Mouse (Mus musculus) midbrain, embryonic 16.5 days (tissue): ENCODE data around the gene Zbed6. TPM values are rescaled to one million over a fixed set of nuclear protein-coding genes. Genes with fewer than 3 reads are reported as not detected.

Experiments
- ATAC-seq: fragments of 200-750 bp; cut with Nextera tagmentation; 2 replicates; pipeline ENCODE4 v1.8.0; 2017; ENCODE audit warnings: moderate TSS enrichment
- H3K27ac ChIP-seq: fragments of 300-500 bp; sonication (generic); 2 replicates; pipeline ENCODE4 v1.5.1; 2014; ENCODE audit warnings: mild to moderate bottlenecking, low read length, mixed read lengths
- H3K27me3 ChIP-seq: fragments of 300-500 bp; sonication (generic); 2 replicates; pipeline ENCODE4 v1.6.1; 2014; ENCODE audit warnings: low read depth, low read length, mixed read lengths; ENCODE audit not compliant: control insufficient read depth, insufficient read depth
- H3K36me3 ChIP-seq: fragments of 300-500 bp; sonication (generic); 2 replicates; pipeline ENCODE4 v1.6.1; 2014; ENCODE audit warnings: mild to moderate bottlenecking, low read length, moderate library complexity, mixed read lengths; ENCODE audit not compliant: control insufficient read depth, insufficient read depth
- H3K4me1 ChIP-seq: fragments of 300-500 bp; sonication (generic); 2 replicates; pipeline ENCODE4 v1.6.1; 2014; ENCODE audit warnings: mild to moderate bottlenecking, low read length, mixed read lengths; ENCODE audit not compliant: control insufficient read depth, insufficient read depth
- H3K4me2 ChIP-seq: fragments of 300-500 bp; sonication (generic); 2 replicates; pipeline ENCODE4 v1.6.1; 2014; ENCODE audit warnings: mild to moderate bottlenecking, low read length, mixed read lengths
- H3K4me3 ChIP-seq: fragments of 300-500 bp; sonication (generic); 2 replicates; pipeline ENCODE4 v1.5.1; 2014; ENCODE audit warnings: low read depth, mild to moderate bottlenecking, low read length, moderate library complexity, mixed read lengths
- H3K9ac ChIP-seq: fragments of 300-500 bp; sonication (generic); 2 replicates; pipeline ENCODE4 v1.6.1; 2014; ENCODE audit warnings: low read depth, low read length, mixed read lengths
- H3K9me3 ChIP-seq: fragments of 300-500 bp; sonication (generic); replicated peaks from 2 replicates; pipeline ENCODE4 v1.6.1; 2014; ENCODE audit warnings: mild to moderate bottlenecking, low read length, mixed read lengths; ENCODE audit not compliant: control insufficient read depth, poor library complexity, severe bottlenecking
- WGBS: fragments of 180-500 bp; shearing (Covaris S2); extraction: QIAGEN DNeasy Blood & Tissue Kit; methylation state at CpG from one replicate; pipeline ENCODE4 v1.1.7; 2014; 5-methylcytosine and 5-hydroxymethylcytosine counted together
- polyA plus RNA-seq: library from polyadenylated mRNA; unstranded; fragments of >200 nt; fragmentation: Nextera tagmentation; extraction: Ambion mirVana; gene quantifications from 2 replicates; pipeline ENCODE4 v1.2.1, GENCODE M21; 2015

The Zbed6 gene
- polyA plus RNA-seq, 1 experiment from 2014 or later, result not detected

GRCm38 (mm10) chr1:133691046-133691445 is 30.4 kb upstream of the Zbed6 start:
- Histone ChIP-seq H3K36me3 (no peaks in the 10 kb centered on the region), H3K4me3 (no peak overlapping the region), H3K9me3 (no peaks in the 10 kb centered on the region), H3K4me1 (0 out of 2 replicates have a peak, but pooled peaks cover 5% of the 10 kb centered on the region), H3K27ac (no peak overlapping the region), H3K4me2 (no peak overlapping the region), H3K27me3 (no peaks in the 10 kb centered on the region), H3K9ac (no peak overlapping the region)
- ATAC-seq, result no peak
- WGBS, result 97% methylated on average over 6 of the region's 6 CpGs

GRCm38 (mm10) chr1:133689897-133690296 is 29.2 kb upstream of the Zbed6 start, which contains the start of gene Lax1:
Gene Lax1 (minus strand): TSS chr1:133690108.
- Histone ChIP-seq H3K9ac (no peak within 1 kb of the TSS), H3K9me3 (no peaks in the 10 kb centered on the region), H3K4me2 (no peak within 1 kb of the TSS), H3K36me3 (no peaks in the 10 kb centered on the region), H3K27me3 (no peaks in the 10 kb centered on the region), H3K4me3 (no peak within 1 kb of the TSS), H3K4me1 (no peaks in the 10 kb centered on the region), H3K27ac (no peak within 1 kb of the TSS)
- ATAC-seq, result no peak
- WGBS, result 65% methylated on average over 6 of the region's 6 CpGs

- no peak for ATAC-seq
- Histone ChIP-seq H3K36me3 (no peaks in the 10 kb centered on the region), H3K9ac (no peak overlapping the region), H3K4me2 (no peak overlapping the region), H3K27me3 (no peaks in the 10 kb centered on the region), H3K4me1 (no peaks in the 10 kb centered on the region), H3K9me3 (no peaks in the 10 kb centered on the region), H3K4me3 (no peak overlapping the region), H3K27ac (no peak overlapping the region)
- WGBS, result 70% methylated on average over 7 of the region's 7 CpGs
These were observed 27.6 kb upstream of the Zbed6 start for GRCm38 (mm10) chr1:133688301-133688700.

GRCm38 (mm10) chr1:133685749-133686519 is 25.2 kb upstream of the Zbed6 start:
- Histone ChIP-seq H3K27ac (no peak overlapping the region), H3K9ac (no peak overlapping the region), H3K4me2 (no peak overlapping the region), H3K4me3 (no peak overlapping the region), H3K36me3 (no peaks in the 10 kb centered on the region), H3K27me3 (no peaks in the 10 kb centered on the region), H3K4me1 (no peaks in the 10 kb centered on the region), H3K9me3 (no peaks in the 10 kb centered on the region)
- WGBS, result 82% methylated on average over 10 of the region's 10 CpGs
- no peak for ATAC-seq

- ATAC-seq, result no peak
- Histone ChIP-seq H3K4me3 (no peak overlapping the region), H3K4me2 (no peak overlapping the region), H3K4me1 (no peaks in the 10 kb centered on the region), H3K36me3 (no peaks in the 10 kb centered on the region), H3K27me3 (no peaks in the 10 kb centered on the region), H3K27ac (no peak overlapping the region), H3K9ac (no peak overlapping the region), H3K9me3 (no peaks in the 10 kb centered on the region)
- WGBS, result 70% methylated on average over 3 of the region's 3 CpGs
These were observed 11.1 kb upstream of the Zbed6 start for GRCm38 (mm10) chr1:133671801-133672200.

- no peak overlapping the region for H3K4me2 ChIP-seq
- no peak overlapping the region for H3K27ac ChIP-seq
- WGBS, result 93% methylated on average over 3 of the region's 3 CpGs
- no peaks in the 10 kb centered on the region for H3K4me1 ChIP-seq
- H3K4me3 ChIP-seq, result no peak overlapping the region
- H3K9ac ChIP-seq, result no peak overlapping the region
- no peaks in the 10 kb centered on the region for H3K27me3 ChIP-seq
- no peak for ATAC-seq
- no peaks in the 10 kb centered on the region for H3K36me3 ChIP-seq
- no peaks in the 10 kb centered on the region for H3K9me3 ChIP-seq
These were observed 10.6 kb upstream of the Zbed6 start for GRCm38 (mm10) chr1:133671266-133671665.

- 88% methylated on average over 6 of the region's 6 CpGs for WGBS
- H3K9ac ChIP-seq, result no peak overlapping the region
- no peaks in the 10 kb centered on the region for H3K9me3 ChIP-seq
- H3K36me3 ChIP-seq, result no peaks in the 10 kb centered on the region
- H3K4me3 ChIP-seq, result no peak overlapping the region
- no peak overlapping the region for H3K4me2 ChIP-seq
- no peak for ATAC-seq
- no peaks in the 10 kb centered on the region for H3K27me3 ChIP-seq
- H3K4me1 ChIP-seq, result no peaks in the 10 kb centered on the region
- H3K27ac ChIP-seq, result no peak overlapping the region
These were observed 10.1 kb upstream of the Zbed6 start for GRCm38 (mm10) chr1:133670776-133671175.

- H3K9me3 ChIP-seq, result no peaks in the 10 kb centered on the region
- H3K36me3 ChIP-seq, result no peaks in the 10 kb centered on the region
- H3K4me1 ChIP-seq, result no peaks in the 10 kb centered on the region
- no peak overlapping the region for H3K27ac ChIP-seq
- 84% methylated on average over 12 of the region's 12 CpGs for WGBS
- H3K4me3 ChIP-seq, result no peak overlapping the region
- no peaks in the 10 kb centered on the region for H3K27me3 ChIP-seq
- no peak overlapping the region for H3K9ac ChIP-seq
- H3K4me2 ChIP-seq, result no peak overlapping the region
- ATAC-seq, result no peak
These were observed 9.5 kb upstream of the Zbed6 start for GRCm38 (mm10) chr1:133670190-133670589.

- no peak for ATAC-seq
- Histone ChIP-seq H3K4me3 (no peak overlapping the region), H3K27me3 (no peaks in the 10 kb centered on the region), H3K27ac (no peak overlapping the region), H3K9me3 (no peaks in the 10 kb centered on the region), H3K4me1 (no peaks in the 10 kb centered on the region), H3K4me2 (no peak overlapping the region), H3K36me3 (no peaks in the 10 kb centered on the region), H3K9ac (no peak overlapping the region)
- WGBS, result 90% methylated on average over 3 of the region's 3 CpGs
These were observed 7.9 kb upstream of the Zbed6 start for GRCm38 (mm10) chr1:133668618-133669017.
